Mouse (Mus musculus) kidney, embryonic 16.5 days (tissue): Measurements from ENCODE around the gene Ntm. TPM values are rescaled to one million over a fixed set of nuclear protein-coding genes. Genes with fewer than 3 reads are reported as not detected.

ENCODE experiments used
- ATAC-seq: fragments of 200-750 bp; cut with Nextera tagmentation; 2 replicates; pipeline ENCODE4 v1.8.0; 2017; ENCODE audit warnings: moderate TSS enrichment; ENCODE audit not compliant: low FRiP score, low TSS enrichment
- H3K27ac ChIP-seq: fragments of 300-500 bp; sonication (generic); 2 replicates; pipeline ENCODE4 v1.5.1; 2014; ENCODE audit warnings: low read length
- H3K27me3 ChIP-seq: fragments of 300-500 bp; sonication (generic); 2 replicates; pipeline ENCODE4 v1.6.1; 2014; ENCODE audit warnings: low read length, control low read depth, mixed read lengths; ENCODE audit not compliant: insufficient read depth
- H3K36me3 ChIP-seq: fragments of 300-500 bp; sonication (generic); 2 replicates; pipeline ENCODE4 v1.6.1; 2014; ENCODE audit warnings: low read length, control low read depth, mixed read lengths; ENCODE audit not compliant: insufficient read depth
- H3K4me1 ChIP-seq: fragments of 300-500 bp; sonication (generic); 2 replicates; pipeline ENCODE4 v1.6.1; 2014; ENCODE audit warnings: low read length, control low read depth, mixed read lengths; ENCODE audit not compliant: insufficient read depth
- H3K4me2 ChIP-seq: fragments of 300-500 bp; sonication (generic); replicated peaks from 2 replicates; pipeline ENCODE4 v1.6.1; 2014; ENCODE audit warnings: low read depth, low read length
- H3K4me3 ChIP-seq: fragments of 300-500 bp; sonication (generic); 2 replicates; pipeline ENCODE4 v1.5.1; 2014; ENCODE audit warnings: mild to moderate bottlenecking, low read length
- H3K9ac ChIP-seq: fragments of 300-500 bp; sonication (generic); replicated peaks from 2 replicates; pipeline ENCODE4 v1.6.1; 2014; ENCODE audit warnings: low read length
- H3K9me3 ChIP-seq: fragments of 300-500 bp; sonication (generic); 2 replicates; pipeline ENCODE4 v1.6.1; 2016; ENCODE audit warnings: low read length, control low read depth
- WGBS: fragments of 180-500 bp; shearing (Covaris S2); extraction: QIAGEN DNeasy Blood & Tissue Kit; methylation state at CpG from one replicate; pipeline ENCODE4 v1.1.7; 2014; 5-methylcytosine and 5-hydroxymethylcytosine counted together
- polyA plus RNA-seq: library from polyadenylated mRNA; unstranded; fragments of >200 nt; fragmentation: Nextera tagmentation; extraction: Ambion mirVana; gene quantifications from 2 replicates; pipeline ENCODE4 v1.2.1, GENCODE M21; 2015

The Ntm gene
- polyA plus RNA-seq, 1 experiment from 2014 or later: 42.1 TPM

DNA sequence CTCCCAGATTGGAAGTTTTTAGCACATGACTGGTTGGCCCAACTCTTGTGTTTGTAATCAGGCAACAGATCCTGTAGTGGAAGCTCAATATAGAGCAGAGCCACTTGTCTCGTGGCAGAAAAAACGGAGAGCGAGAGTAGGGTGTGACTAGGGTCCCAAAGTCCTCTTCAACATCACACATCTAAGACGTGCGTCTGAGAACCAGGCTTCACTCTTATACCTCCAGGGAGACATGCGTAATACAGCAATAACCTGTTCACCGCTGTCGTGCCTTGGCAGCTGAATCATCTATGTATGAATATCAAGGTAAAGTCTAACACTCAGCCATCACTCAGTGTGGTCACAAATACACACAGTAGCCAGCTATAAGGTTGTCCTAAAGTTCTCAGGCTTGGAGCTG lies 412.8 kb downstream of the Ntm start:
- Histone ChIP-seq H3K9ac (no peak overlapping the region), H3K27ac (no peak overlapping the region), H3K4me3 (no peak overlapping the region), H3K36me3 (no peaks in the 10 kb centered on the region), H3K27me3 (no peaks in the 10 kb centered on the region), H3K9me3 (no peaks in the 10 kb centered on the region), H3K4me1 (no peaks in the 10 kb centered on the region), H3K4me2 (no peak overlapping the region)
- 90% methylated on average over 8 of the region's 8 CpGs for WGBS
- ATAC-seq: no peak

DNA sequence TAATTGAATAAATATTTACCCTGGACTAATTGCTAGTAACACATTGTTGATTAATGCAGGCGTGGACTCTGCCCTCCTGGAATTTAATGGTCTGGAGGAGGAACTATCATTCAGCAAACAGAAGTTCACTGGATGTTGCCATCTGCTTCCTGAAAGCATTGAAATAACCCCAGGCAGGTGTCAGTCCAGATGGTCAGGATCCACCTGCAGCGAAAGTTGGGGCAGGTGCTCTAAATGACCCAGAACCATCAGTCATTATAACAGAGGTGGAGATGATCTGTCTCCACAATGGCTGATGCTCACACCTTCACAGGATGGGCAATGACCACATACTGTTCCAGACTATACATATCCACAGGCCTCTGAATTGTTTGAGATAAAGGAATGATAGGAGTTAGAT lies 426.5 kb downstream of the Ntm start:
- H3K9me3 ChIP-seq: no peaks in the 10 kb centered on the region
- 65% methylated on average over 2 of the region's 2 CpGs for WGBS
- no peaks in the 10 kb centered on the region for H3K4me1 ChIP-seq
- no peaks in the 10 kb centered on the region for H3K36me3 ChIP-seq
- H3K27me3 ChIP-seq: no peaks in the 10 kb centered on the region
- no peak overlapping the region for H3K4me2 ChIP-seq
- ATAC-seq: no peak
- H3K27ac ChIP-seq: no peak overlapping the region
- no peak overlapping the region for H3K4me3 ChIP-seq
- H3K9ac ChIP-seq: no peak overlapping the region

DNA sequence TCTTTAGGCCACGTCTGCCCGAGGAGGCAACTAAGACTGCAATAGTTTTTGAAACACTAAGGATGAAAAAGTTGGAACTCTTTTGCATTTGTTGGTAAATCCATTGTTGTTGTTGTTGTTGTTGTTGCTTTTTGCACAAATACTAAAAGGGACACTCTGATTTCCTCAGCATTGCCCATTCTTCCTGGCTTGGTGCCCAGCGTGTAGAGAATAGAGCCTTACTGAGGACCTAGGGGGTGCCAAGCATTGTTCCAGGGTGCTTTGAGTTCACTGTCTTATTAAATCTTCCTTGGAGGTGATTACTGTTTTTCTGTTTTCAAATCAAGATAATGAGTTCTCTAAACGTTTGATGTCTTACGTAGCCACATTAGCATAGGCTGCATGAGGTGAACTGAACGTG lies 428.2 kb downstream of the Ntm start:
- Histone ChIP-seq H3K4me2 (no peak overlapping the region), H3K4me3 (no peak overlapping the region), H3K4me1 (no peaks in the 10 kb centered on the region), H3K9me3 (no peaks in the 10 kb centered on the region), H3K36me3 (no peaks in the 10 kb centered on the region), H3K27ac (no peak overlapping the region), H3K27me3 (no peaks in the 10 kb centered on the region), H3K9ac (no peak overlapping the region)
- ATAC-seq: no peak
- 88% methylated on average over 6 of the region's 6 CpGs for WGBS

DNA sequence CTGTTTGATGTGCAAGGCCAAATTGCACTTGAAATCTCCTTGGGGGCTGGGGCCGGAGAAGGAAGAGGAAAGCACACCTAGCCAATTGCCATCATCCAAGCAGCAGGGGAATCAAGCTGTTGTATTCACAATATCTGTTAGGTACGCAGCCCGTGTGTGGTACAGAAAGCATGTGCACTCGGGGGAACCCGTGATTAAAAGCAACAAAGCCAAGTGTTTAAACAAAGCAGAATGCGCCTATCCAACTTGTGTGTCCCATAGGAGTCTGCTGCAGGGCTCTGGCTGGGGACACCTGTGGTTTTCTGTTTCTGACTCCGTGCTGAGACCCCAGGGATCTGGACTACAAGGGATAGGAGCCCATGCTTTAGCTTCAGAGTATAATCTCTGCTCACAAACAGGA lies 428.6 kb downstream of the Ntm start:
- Histone ChIP-seq H3K4me3 (no peak overlapping the region), H3K27me3 (no peaks in the 10 kb centered on the region), H3K4me1 (no peaks in the 10 kb centered on the region), H3K27ac (no peak overlapping the region), H3K36me3 (no peaks in the 10 kb centered on the region), H3K9me3 (no peaks in the 10 kb centered on the region), H3K9ac (no peak overlapping the region), H3K4me2 (no peak overlapping the region)
- ATAC-seq: no peak
- 72% methylated on average over 7 of the region's 7 CpGs for WGBS

DNA sequence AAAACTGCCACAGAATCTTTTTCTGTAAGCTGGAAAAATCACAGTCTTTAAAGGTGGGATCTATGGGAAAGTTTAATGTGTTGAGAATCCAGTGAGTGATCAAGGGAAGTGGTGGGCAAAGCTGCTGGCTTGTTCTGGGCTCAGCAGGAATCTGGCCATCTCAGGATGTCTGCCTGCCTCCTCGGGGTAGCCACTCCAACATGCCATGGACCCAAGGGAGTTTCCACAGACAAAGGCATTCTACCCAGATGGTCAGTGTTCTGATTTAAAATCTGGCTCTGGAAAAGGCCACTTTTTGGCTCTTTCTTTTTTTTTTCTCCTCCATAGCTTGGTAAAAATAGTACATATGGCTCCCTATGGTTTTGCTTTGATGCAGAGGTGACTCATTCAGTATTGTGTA lies 429.4 kb downstream of the Ntm start:
- no peak for ATAC-seq
- Histone ChIP-seq H3K36me3 (no peaks in the 10 kb centered on the region), H3K4me2 (no peak overlapping the region), H3K4me3 (no peak overlapping the region), H3K4me1 (no peaks in the 10 kb centered on the region), H3K9ac (no peak overlapping the region), H3K9me3 (no peaks in the 10 kb centered on the region), H3K27ac (no peak overlapping the region), H3K27me3 (no peaks in the 10 kb centered on the region)
- WGBS: 59% methylated on average over 1 of the region's 1 CpGs

DNA sequence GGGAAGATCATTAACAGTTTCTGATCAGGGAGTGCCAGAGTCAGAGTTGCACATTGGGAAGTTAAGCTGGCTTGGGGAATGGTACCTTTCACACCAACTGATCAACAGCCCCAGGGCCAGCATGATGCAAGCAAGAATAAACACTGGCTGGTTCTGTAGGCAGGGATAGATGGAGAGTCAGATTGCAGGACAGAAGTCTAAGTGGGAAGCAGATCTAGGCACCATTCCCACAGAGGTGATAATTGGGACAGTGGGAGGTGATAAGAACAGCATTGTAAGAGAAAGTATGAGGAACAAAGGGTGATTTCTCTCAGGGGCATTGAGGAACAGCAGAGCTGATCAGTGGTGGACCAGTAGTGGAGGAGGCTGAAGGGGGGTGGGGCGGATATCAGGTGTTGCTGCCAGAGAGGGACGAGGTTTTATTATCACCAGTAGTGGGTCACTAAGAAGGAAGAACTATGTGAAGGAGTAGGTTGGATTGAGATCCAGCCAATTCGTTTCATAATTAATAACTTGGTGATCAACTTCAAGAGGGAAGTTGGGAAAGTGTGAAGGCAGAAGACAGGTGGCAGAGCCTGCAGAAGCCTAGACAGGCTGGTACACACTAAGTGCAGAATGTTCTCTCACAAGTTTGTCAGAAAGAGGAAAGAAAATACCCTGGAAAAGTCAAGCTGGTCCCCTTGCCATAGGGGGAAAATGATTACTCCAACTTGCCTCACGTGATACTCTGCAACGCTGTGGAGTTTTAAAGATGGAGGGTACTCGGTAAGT lies 431.6 kb downstream of the Ntm start:
- Histone ChIP-seq H3K4me1 (no peaks in the 10 kb centered on the region), H3K4me2 (no peak overlapping the region), H3K27ac (no peak overlapping the region), H3K36me3 (no peaks in the 10 kb centered on the region), H3K4me3 (no peak overlapping the region), H3K9me3 (no peaks in the 10 kb centered on the region), H3K9ac (no peak overlapping the region), H3K27me3 (no peaks in the 10 kb centered on the region)
- ATAC-seq: no peak
- 72% methylated on average over 6 of the region's 6 CpGs for WGBS

DNA sequence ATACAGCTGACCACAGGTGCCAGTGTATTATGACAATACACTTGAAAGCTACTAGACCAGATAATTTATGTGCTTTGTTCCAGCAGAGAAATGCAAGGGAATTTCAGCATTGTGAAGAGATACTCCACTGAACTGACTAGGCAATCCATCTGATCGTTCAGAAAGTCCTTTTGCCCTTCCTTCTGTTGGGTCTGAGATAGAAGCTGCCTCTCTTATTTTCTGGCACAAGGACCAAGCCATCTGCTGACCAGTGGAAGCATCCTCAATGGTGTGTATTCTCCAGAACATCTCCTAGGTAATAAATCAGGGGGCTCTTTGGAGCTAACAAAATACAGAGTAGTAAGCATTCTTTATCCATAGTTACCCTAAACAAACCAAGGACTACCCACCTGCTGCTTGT lies 438.8 kb downstream of the Ntm start:
- Histone ChIP-seq H3K27me3 (no peaks in the 10 kb centered on the region), H3K27ac (no peak overlapping the region)
- 50% methylated on average over 1 of the region's 1 CpGs for WGBS

DNA sequence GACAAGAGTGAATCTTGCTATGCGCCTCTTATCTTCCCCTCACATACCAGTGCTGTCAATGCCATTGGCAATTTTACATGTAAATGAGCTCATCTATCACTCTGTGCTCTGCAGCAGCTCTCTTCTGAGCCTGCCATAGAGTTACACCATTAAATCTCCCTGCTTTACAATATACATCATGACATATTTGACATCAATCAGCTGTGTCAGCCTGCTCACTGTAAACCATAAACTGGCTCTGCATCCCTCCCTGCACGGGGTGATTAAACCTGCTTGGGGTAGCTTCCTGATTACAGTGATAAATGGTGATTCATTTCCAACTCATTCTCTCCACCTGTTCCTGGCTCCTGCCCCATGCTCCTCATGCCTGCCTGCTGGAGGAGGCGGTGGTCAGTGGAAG lies 439.7 kb downstream of the Ntm start:
- Histone ChIP-seq H3K4me1 (no peaks in the 10 kb centered on the region), H3K9ac (no peak overlapping the region), H3K27ac (no peak overlapping the region), H3K27me3 (no peaks in the 10 kb centered on the region), H3K4me2 (no peak overlapping the region), H3K36me3 (no peaks in the 10 kb centered on the region), H3K4me3 (no peak overlapping the region), H3K9me3 (no peaks in the 10 kb centered on the region; the same call in 1 of the 2 replicates)
- ATAC-seq: no peak
- 41% methylated on average over 3 of the region's 3 CpGs for WGBS

More for the DNA sequence above, 438.8 kb downstream of the Ntm start:
- Histone ChIP-seq H3K4me1 (no peaks in the 10 kb centered on the region), H3K9ac (no peak overlapping the region), H3K4me2 (no peak overlapping the region), H3K9me3 (no peaks in the 10 kb centered on the region), H3K4me3 (no peak overlapping the region), H3K36me3 (no peaks in the 10 kb centered on the region)
- no peak for ATAC-seq

DNA sequence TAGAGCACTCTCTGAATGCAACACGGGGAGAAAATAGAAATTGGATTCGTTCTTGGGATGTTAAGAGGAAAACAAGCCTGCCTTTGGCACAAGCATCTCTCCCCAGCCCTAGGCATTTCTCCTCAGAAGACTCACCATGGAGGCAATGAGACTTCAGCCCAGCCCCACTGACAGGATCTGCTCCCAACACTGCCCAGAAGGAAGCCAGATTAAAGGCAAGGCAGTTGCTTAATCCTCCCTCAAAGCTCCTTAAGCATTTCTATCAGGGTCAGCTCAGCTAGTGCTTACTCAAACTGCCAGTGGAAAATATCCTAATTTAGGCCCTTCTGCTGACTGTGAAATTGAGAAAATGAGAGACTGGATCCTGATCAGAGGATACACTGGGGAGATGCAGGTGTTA lies 443.8 kb downstream of the Ntm start:
- ATAC-seq: no peak
- H3K9me3 ChIP-seq: no peaks in the 10 kb centered on the region; the same call in 1 of the 2 replicates
- no peak overlapping the region for H3K9ac ChIP-seq
- no peaks in the 10 kb centered on the region for H3K4me1 ChIP-seq
- H3K27ac ChIP-seq: no peak overlapping the region
- WGBS: 47% methylated on average over 2 of the region's 2 CpGs
- no peaks in the 10 kb centered on the region for H3K27me3 ChIP-seq
- H3K4me2 ChIP-seq: no peak overlapping the region
- no peaks in the 10 kb centered on the region for H3K36me3 ChIP-seq
- H3K4me3 ChIP-seq: no peak overlapping the region

DNA sequence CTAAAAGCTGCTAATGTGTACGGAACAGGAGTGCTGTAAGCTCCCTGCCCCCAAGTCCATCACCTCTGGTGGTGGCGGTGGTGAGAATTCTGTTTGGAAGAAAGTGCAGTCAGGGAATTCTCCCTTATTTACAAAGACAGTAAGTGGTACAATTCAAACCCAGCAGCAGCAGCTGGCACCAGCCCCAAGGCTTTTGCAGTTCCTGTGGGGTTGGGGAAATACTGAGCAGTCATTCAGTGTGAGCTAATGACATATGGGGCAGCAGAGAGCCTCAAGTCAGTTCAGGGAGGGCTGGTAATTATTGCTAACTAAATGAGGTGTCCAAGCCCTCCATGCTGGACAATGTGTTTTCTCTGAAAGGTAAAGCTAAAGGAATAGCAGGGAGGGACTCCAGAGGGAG lies 446.3 kb downstream of the Ntm start:
- H3K4me3 ChIP-seq: no peak overlapping the region
- H3K36me3 ChIP-seq: no peaks in the 10 kb centered on the region
- no peak overlapping the region for H3K27ac ChIP-seq
- H3K9me3 ChIP-seq: no peaks in the 10 kb centered on the region; the same call in 1 of the 2 replicates
- H3K9ac ChIP-seq: no peak overlapping the region
- ATAC-seq: no peak
- WGBS: 76% methylated on average over 2 of the region's 2 CpGs
- no peaks in the 10 kb centered on the region for H3K4me1 ChIP-seq
- H3K4me2 ChIP-seq: no peak overlapping the region
- no peaks in the 10 kb centered on the region for H3K27me3 ChIP-seq
